Mouse (Mus musculus): ENCODE results near the gene Spg20.
A peak's percentile ranks its signal among the peaks of the same experiment; 100 is the strongest.

Spg20 gene

GRCm38 (mm10) chr3:55111935-55112709, at the start of gene Spg20:
TSS of gene Spg20 (plus strand) at chr3:55112108.
- DNase-seq (ENCODE audit: low spot score), result peak; percentile 87

GRCm38 (mm10) chr3:55062653-55063052, 49.3 kb upstream of the Spg20 start:
- DNase-seq (ENCODE audit: low spot score), result no peak

GRCm38 (mm10) chr3:55064396-55064795, 47.5 kb upstream of the Spg20 start:
- DNase-seq (ENCODE audit: low spot score), result peak; percentile 42

- no peak for DNase-seq (ENCODE audit: low spot score)
Observed at GRCm38 (mm10) chr3:55065738-55066665, 45.9 kb upstream of the Spg20 start.

GRCm38 (mm10) chr3:55066666-55067023, 45.3 kb upstream of the Spg20 start:
- no peak for DNase-seq (ENCODE audit: low spot score)

- DNase-seq (ENCODE audit: low spot score), result no peak
Observed at GRCm38 (mm10) chr3:55067791-55068434, 44.0 kb upstream of the Spg20 start.

- no peak for DNase-seq (ENCODE audit: low spot score)
Observed at GRCm38 (mm10) chr3:55074576-55075293, 37.2 kb upstream of the Spg20 start.

- DNase-seq (ENCODE audit: low spot score), result no peak
Observed at GRCm38 (mm10) chr3:55075294-55075648, 36.6 kb upstream of the Spg20 start.

- DNase-seq (ENCODE audit: low spot score), result no peak
Observed at GRCm38 (mm10) chr3:55078233-55078632, 33.7 kb upstream of the Spg20 start.

GRCm38 (mm10) chr3:55079619-55080018, 32.3 kb upstream of the Spg20 start:
- DNase-seq (ENCODE audit: low spot score), result no peak

GRCm38 (mm10) chr3:55080055-55080454, 31.9 kb upstream of the Spg20 start:
- peak; percentile 32 for DNase-seq (ENCODE audit: low spot score)

- DNase-seq (ENCODE audit: low spot score), result no peak
Observed at GRCm38 (mm10) chr3:55084781-55085180, 27.1 kb upstream of the Spg20 start.

GRCm38 (mm10) chr3:55085716-55086115, 26.2 kb upstream of the Spg20 start:
- DNase-seq (ENCODE audit: low spot score), result no peak

- no peak for DNase-seq (ENCODE audit: low spot score)
Observed at GRCm38 (mm10) chr3:55086948-55087347, 25.0 kb upstream of the Spg20 start.

- no peak for DNase-seq (ENCODE audit: low spot score)
Observed at GRCm38 (mm10) chr3:55087360-55087759, 24.5 kb upstream of the Spg20 start.

- DNase-seq (ENCODE audit: low spot score), result no peak
Observed at GRCm38 (mm10) chr3:55088359-55088758, 23.5 kb upstream of the Spg20 start.

GRCm38 (mm10) chr3:55088843-55089242, 23.1 kb upstream of the Spg20 start:
- no peak for DNase-seq (ENCODE audit: low spot score)

- DNase-seq (ENCODE audit: low spot score), result no peak
Observed at GRCm38 (mm10) chr3:55089291-55089690, 22.6 kb upstream of the Spg20 start.

GRCm38 (mm10) chr3:55093161-55093560, 18.7 kb upstream of the Spg20 start:
- no peak for DNase-seq (ENCODE audit: low spot score)

- no peak for DNase-seq (ENCODE audit: low spot score)
Observed at GRCm38 (mm10) chr3:55095968-55096654, 15.8 kb upstream of the Spg20 start.

- no peak for DNase-seq (ENCODE audit: low spot score)
Observed at GRCm38 (mm10) chr3:55096655-55097005, 15.3 kb upstream of the Spg20 start.

Measured in yolk sac, embryonic 10.5 days (tissue).